Mouse (Mus musculus) testis, adult 2 months (tissue): ENCODE results near the gene Pde9a.

ENCODE experiments used
- CTCF ChIP-seq: fragments of 200-500 bp; IDR thresholded peaks from 2 replicates; pipeline ENCODE4 v1.5.1; 2012; ENCODE audit warnings: low read depth, mild to moderate bottlenecking, inconsistent platforms, low read length, moderate library complexity; ENCODE audit not compliant: control insufficient read depth, insufficient read depth, insufficient replicate concordance
- POLR2A ChIP-seq: fragments of 200-500 bp; IDR thresholded peaks from 2 replicates; pipeline ENCODE4 v1.6.1; 2012; ENCODE audit warnings: low read depth, mild to moderate bottlenecking, inconsistent platforms, low read length, moderate library complexity; ENCODE audit not compliant: control insufficient read depth

DNA sequence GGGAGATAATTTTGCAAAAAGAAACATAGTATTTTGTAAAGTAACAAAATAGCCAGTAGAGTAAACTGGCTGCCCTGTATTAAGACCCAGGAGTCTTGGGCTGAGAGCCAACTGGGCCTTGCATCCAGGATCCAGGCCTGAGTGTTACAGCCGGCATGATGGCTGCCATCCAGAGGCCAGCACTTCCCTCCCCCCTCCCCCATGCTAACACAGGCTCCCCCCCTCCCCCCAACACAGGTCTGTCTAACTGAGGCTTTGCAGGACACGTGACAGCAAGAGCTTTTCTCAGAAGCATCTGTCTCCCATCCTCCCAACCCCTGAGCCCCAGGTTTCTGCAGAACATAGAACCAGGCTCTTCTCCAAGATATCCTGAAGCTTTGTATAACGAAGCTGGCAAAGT lies 134.9 kb downstream of the Pde9a start:
- no peak for TF ChIP-seq CTCF
- no peak for TF ChIP-seq POLR2A
